Mouse (Mus musculus) kidney, embryonic 15.5 days (tissue): ENCODE results near the gene Coq8b. TPM values are rescaled to one million over a fixed set of nuclear protein-coding genes. Genes with fewer than 3 reads are reported as not detected.

Source experiments
- ATAC-seq: fragments of 200-750 bp; cut with Nextera tagmentation; replicated peaks from 2 replicates; pipeline ENCODE4 v1.8.0; 2017; ENCODE audit warnings: moderate TSS enrichment; ENCODE audit not compliant: low FRiP score
- H3K27ac ChIP-seq: fragments of 300-500 bp; sonication (generic); 2 replicates; pipeline ENCODE4 v1.5.1; 2015; ENCODE audit warnings: mild to moderate bottlenecking, inconsistent platforms
- H3K27me3 ChIP-seq: fragments of 300-500 bp; sonication (generic); 2 replicates; pipeline ENCODE4 v1.6.1; 2015; ENCODE audit warnings: inconsistent platforms
- H3K36me3 ChIP-seq: fragments of 300-500 bp; sonication (generic); 2 replicates; pipeline ENCODE4 v1.6.1; 2015; ENCODE audit warnings: inconsistent platforms
- H3K4me1 ChIP-seq: fragments of 300-500 bp; sonication (generic); 2 replicates; pipeline ENCODE4 v1.6.1; 2015; ENCODE audit warnings: inconsistent platforms
- H3K4me2 ChIP-seq: fragments of 300-500 bp; sonication (generic); 2 replicates; pipeline ENCODE4 v1.6.1; 2015; ENCODE audit warnings: moderate library complexity, mild to moderate bottlenecking, inconsistent platforms
- H3K4me3 ChIP-seq: fragments of 300-500 bp; sonication (generic); replicated peaks from 2 replicates; pipeline ENCODE4 v1.5.1; 2015; ENCODE audit warnings: mild to moderate bottlenecking, inconsistent platforms
- H3K9ac ChIP-seq: fragments of 300-500 bp; sonication (generic); 2 replicates; pipeline ENCODE4 v1.6.1; 2015; ENCODE audit warnings: mild to moderate bottlenecking, inconsistent platforms
- H3K9me3 ChIP-seq: fragments of 300-500 bp; sonication (generic); replicated peaks from 2 replicates; pipeline ENCODE4 v1.6.1; 2016; ENCODE audit warnings: inconsistent platforms
- WGBS: fragments of 180-500 bp; shearing (Covaris S2); methylation state at CpG from one replicate; pipeline ENCODE4 v1.1.7; 2015; ENCODE audit warnings: mixed read lengths; 5-methylcytosine and 5-hydroxymethylcytosine counted together
- polyA plus RNA-seq: library from polyadenylated mRNA; unstranded; fragments of >200 nt; fragmentation: Nextera tagmentation; extraction: Ambion mirVana; gene quantifications from 2 replicates; pipeline ENCODE4 v1.2.1, GENCODE M21; 2015

Coq8b gene
- 20.9 and 23.1 TPM in 2 replicates for polyA plus RNA-seq

DNA sequence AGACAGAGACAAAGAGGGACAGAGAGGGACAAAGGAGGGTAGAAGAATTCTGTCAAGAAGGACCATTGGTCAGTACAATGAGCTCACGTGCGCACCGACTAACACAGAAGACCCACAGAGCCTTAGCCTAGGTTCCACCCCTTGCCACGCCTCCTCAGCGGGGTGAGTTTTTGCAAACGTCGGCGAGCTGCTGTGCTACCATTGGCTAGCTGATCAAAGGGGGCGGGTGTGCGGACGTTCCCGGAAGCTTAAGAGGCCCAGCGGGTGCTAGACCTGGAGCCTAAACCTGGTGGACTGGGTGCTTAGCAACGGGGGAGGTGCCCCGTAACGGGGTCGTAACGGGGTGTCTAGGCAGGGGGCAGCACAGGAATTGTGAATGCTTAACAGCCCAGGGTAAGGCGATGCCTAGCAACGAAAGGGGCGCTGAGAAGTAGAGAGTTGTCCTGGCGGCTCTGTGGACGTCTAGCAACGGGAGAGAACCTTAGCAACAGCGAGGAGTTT is at the start of gene Coq8b:
TSS of gene Coq8b (plus strand) at position 243 of the 501 bp plus-strand sequence.
- Histone ChIP-seq H3K36me3 (no peaks in the 10 kb centered on the region; the same call in 1 of the 2 replicates), H3K4me2 (peak within 1 kb of the TSS; percentile 74), H3K4me1 (peaks cover 22% of the 10 kb centered on the region), H3K9me3 (no peaks in the 10 kb centered on the region), H3K27me3 (no peaks in the 10 kb centered on the region), H3K9ac (peak within 1 kb of the TSS; percentile 63), H3K4me3 (peak within 1 kb of the TSS; percentile 66), H3K27ac (peak within 1 kb of the TSS; percentile 85)
- under 1% methylated on average over 25 of the region's 25 CpGs for WGBS
- ATAC-seq: peak; percentile 94

DNA sequence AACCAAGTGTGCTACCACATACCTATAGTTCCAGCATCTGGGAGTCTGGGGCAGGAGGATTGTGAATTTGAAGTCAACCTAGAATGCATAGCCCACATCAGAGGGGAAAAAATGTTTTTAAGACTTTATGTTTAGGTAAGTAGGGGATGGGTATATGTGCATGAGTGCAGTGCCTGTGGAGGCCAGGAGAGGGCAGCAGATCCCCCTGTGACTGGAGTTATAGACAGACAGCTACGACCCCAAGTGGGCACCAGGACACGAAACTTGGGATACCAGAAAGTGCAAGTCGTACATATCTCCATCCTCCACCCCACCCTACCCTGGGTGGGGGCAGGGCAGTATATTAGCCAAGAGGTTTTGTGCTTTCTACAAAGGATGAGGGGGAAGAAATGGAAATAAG is 47.9 kb upstream of the Coq8b start:
- Histone ChIP-seq H3K4me3 (no peak overlapping the region), H3K27me3 (no peaks in the 10 kb centered on the region), H3K4me2 (no peak overlapping the region), H3K36me3 (peaks cover 68% of the 10 kb centered on the region), H3K9me3 (no peaks in the 10 kb centered on the region), H3K9ac (no peak overlapping the region), H3K4me1 (peaks cover 11% of the 10 kb centered on the region), H3K27ac (no peak overlapping the region)
- WGBS: 68% methylated on average over 3 of the region's 3 CpGs
- no peak for ATAC-seq

DNA sequence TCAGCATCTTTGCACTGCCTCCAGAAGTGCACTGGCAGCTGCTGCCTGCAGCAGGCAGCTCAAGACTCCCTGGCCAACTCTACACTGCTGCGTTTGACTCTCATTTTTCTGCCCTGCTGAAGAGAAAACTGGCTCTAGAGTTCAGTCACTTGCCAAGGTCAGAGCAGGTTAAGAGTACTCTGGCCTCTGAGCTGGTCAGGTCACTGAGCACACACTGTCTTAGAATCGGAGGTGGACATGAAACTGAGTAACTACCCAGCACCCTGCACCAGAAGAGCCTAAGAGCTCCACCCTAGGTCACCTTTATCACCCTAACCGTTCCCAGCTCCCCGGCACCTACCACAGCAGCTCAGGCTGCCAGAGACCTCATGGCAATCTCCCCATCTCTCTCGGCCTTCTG is 46.8 kb upstream of the Coq8b start:
- H3K9me3 ChIP-seq: no peaks in the 10 kb centered on the region
- no peak overlapping the region for H3K4me2 ChIP-seq
- no peak for ATAC-seq
- peaks cover 78% of the 10 kb centered on the region for H3K36me3 ChIP-seq
- WGBS: 91% methylated on average over 5 of the region's 5 CpGs
- no peaks in the 10 kb centered on the region for H3K27me3 ChIP-seq
- H3K27ac ChIP-seq: no peak overlapping the region
- H3K4me1 ChIP-seq: peaks cover under 1% of the 10 kb centered on the region; the same call in 1 of the 2 replicates
- no peak overlapping the region for H3K4me3 ChIP-seq
- H3K9ac ChIP-seq: no peak overlapping the region

DNA sequence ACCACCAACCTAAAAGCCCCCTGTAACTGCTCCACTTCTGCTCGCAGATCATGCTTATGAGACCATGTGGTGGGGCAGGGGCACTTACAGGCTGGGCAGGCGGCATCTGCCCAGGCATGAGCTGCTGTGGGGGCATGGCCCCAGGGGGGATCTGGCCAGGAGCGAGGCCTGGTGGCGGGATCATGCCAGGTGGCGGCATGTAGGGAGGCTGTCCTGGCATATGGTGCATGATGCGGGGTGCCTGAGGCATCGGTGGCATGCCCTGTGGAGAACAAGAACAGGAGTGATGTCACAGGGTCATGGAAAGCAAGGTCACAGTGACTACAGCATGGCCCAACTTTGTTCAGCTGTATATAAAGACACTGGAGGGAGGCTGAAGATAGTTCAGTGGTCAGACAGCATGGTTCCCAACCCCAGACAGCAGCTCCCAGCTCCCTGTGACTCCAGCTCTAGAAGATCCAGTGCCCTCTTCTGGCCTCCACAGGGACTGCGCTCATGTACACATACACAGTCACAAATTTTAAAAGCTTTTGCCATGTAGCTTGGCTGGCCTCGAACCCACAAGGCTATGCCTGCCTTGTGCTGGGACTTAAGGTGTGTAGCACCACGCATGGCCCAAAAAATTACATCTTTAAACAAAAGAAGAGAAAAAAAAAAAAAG is 43.4 kb upstream of the Coq8b start:
- WGBS: 96% methylated on average over 10 of the region's 10 CpGs
- no peak overlapping the region for H3K27ac ChIP-seq
- H3K9ac ChIP-seq: no peak overlapping the region
- peaks cover 10% of the 10 kb centered on the region for H3K4me1 ChIP-seq
- ATAC-seq: no peak
- no peak overlapping the region for H3K4me3 ChIP-seq
- peaks cover 97% of the 10 kb centered on the region for H3K36me3 ChIP-seq
- no peak overlapping the region for H3K4me2 ChIP-seq
- H3K9me3 ChIP-seq: no peaks in the 10 kb centered on the region
- no peaks in the 10 kb centered on the region for H3K27me3 ChIP-seq

DNA sequence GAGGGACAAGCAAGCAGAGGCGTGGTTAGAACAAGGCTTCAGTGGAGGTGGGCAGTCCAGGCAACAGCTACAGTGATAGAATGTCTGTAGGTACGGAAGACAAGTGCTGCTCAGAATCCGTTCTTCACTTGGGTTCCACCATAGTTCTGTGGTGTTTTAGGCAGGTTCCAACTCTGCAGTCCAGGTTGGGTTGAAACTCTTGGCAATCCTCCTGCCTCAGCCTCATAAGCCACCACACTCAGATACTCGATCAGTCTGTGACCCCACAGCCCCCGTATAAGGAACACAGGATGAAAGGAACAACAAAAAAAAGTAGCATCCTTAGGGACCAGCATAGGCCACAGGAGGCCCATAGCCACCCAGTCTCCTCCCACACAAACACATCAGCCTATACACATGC is 40.4 kb upstream of the Coq8b start:
- ATAC-seq: no peak
- Histone ChIP-seq H3K4me2 (no peak overlapping the region), H3K4me3 (no peak overlapping the region), H3K9ac (no peak overlapping the region), H3K9me3 (no peaks in the 10 kb centered on the region), H3K27ac (no peak overlapping the region), H3K27me3 (no peaks in the 10 kb centered on the region), H3K4me1 (peaks cover 27% of the 10 kb centered on the region), H3K36me3 (peaks cover 69% of the 10 kb centered on the region)
- 91% methylated on average over 5 of the region's 5 CpGs for WGBS

DNA sequence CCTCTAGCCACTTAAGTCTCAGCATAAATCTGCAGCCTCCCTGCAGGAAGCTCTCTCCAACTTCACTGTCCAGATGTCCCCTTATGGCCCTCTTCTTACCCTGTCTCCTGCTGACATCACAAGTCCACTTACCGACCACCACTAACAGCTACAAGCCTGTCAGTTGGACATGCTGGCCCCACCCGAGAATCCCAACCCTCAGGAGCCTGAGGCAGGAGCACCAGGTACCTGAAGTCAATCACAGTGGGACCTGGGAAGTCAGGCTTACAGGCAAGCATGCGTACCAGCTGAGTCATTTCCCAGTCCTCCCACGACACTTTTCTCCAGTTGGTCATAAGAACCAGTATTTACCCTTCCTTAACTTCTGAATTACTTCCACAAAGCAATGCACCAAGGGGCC is 39.1 kb upstream of the Coq8b start:
- H3K4me3 ChIP-seq: no peak overlapping the region
- no peak overlapping the region for H3K9ac ChIP-seq
- no peaks in the 10 kb centered on the region for H3K9me3 ChIP-seq
- no peaks in the 10 kb centered on the region for H3K27me3 ChIP-seq
- H3K4me1 ChIP-seq: peaks cover 28% of the 10 kb centered on the region
- WGBS: 78% methylated on average over 4 of the region's 4 CpGs
- ATAC-seq: no peak
- H3K36me3 ChIP-seq: peaks cover 68% of the 10 kb centered on the region
- H3K27ac ChIP-seq: no peak overlapping the region
- peak overlapping the region; percentile 4; the same call in 1 of the 2 replicates for H3K4me2 ChIP-seq

DNA sequence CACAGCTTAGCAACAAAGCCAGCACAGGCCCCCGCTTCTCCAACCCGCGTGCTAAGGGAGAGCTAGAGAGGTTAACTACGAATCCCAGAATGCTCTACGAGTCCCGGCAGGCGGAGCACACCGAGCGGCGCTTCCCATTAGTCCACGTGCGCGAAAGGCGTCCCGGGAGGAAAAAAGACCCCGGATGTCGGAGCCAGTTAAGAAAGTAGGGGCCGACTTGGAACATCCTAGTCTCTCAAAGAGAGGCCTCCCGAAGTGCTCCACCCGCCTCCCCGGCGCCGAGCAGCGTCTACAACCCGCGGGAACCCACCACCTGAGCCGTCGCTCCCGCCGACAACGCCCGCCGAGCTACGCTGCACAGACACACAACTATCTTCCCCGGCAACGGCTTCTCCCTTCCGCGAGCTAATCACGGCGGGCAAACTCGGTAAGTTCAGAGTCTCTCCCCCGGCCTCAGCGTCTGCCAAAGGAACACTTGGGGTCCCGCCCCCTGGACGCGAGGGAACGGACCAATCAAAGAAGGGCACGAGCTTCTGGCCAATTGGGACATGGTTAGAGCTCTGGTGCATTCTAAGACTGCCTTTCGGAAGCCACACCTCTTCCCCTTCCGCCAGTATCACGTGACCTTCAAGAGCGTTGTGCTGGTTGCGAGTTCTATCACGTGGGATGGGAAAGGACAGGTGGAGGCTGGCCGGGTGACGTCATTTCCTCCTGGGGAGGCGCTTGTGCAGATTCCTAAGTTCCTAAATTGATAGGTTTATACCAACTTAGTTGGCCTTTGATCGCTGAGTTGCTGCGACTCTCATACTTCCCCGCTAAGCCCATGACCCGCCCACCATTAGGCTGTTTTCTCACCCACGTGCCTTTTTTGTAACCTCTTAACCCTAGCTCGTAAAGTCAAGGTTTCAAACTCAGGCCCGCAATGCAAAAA is 36.9 kb upstream of the Coq8b start, which contains the start of the genes BC024978 and Snrpa:
TSS of gene BC024978 (plus strand) at position 101 of the 931 bp plus-strand sequence.
TSS of gene Snrpa (minus strand) at position 591 of the 931 bp plus-strand sequence.
- peak; percentile 99 for ATAC-seq
- H3K27me3 ChIP-seq: no peaks in the 10 kb centered on the region
- H3K4me3 ChIP-seq: peak within 1 kb of the TSS; percentile 68
- no peaks in the 10 kb centered on the region for H3K9me3 ChIP-seq
- H3K4me1 ChIP-seq: peaks cover 28% of the 10 kb centered on the region
- H3K36me3 ChIP-seq: peaks cover 55% of the 10 kb centered on the region
- H3K9ac ChIP-seq: peak within 1 kb of the TSS; percentile 81
- H3K27ac ChIP-seq: peak within 1 kb of the TSS; percentile 98
- WGBS: under 1% methylated on average over 64 of the region's 64 CpGs
- H3K4me2 ChIP-seq: peak within 1 kb of the TSS; percentile 73

DNA sequence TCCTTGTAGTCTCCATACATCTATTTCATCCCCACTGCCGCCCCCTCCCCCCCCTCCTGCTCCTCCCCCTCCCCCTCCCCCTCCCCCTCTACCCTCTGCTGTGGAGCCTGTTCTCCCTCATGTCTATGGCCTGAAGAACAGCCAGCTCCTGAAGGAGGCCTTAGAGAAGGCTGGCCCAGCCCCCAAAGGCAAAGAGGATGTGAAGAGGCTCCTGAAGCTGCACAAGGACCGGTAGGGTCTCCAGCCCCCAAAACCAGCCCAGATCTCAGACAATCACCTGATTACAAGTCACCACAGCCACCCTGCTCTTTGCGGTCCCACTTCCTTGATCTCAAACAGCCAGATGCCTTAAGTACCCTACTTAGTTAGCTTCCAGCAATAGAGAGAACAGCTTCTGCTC is 35.7 kb upstream of the Coq8b start:
- Histone ChIP-seq H3K9ac (no peak overlapping the region), H3K36me3 (peaks cover 52% of the 10 kb centered on the region), H3K4me3 (no peak overlapping the region), H3K4me2 (peak overlapping the region; percentile 73; the same call in 1 of the 2 replicates), H3K4me1 (peaks cover 28% of the 10 kb centered on the region), H3K27me3 (no peaks in the 10 kb centered on the region), H3K27ac (0 out of 2 replicates have a peak overlapping the region, but pooled peaks have one; percentile 98), H3K9me3 (no peaks in the 10 kb centered on the region)
- no peak for ATAC-seq
- WGBS: 89% methylated on average over 3 of the region's 3 CpGs

DNA sequence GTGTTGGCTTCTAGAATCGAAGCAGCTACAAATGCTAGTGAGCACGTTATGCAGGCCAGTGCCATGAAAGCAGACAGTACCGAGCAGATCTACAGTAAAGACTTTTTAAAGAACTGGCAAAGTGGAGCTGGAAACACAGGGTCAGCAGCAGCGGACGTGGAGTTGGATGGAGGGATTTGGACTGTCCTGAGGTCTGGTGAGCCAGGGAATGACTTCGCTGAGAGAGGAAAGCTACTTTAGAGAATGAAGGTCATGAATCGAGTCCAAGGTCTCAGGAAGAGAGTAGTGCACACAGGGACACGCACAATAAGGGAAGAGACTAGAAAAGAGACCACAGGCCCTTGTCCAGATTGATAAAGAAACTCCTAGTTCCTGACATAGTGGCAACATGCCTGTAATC is 35.2 kb upstream of the Coq8b start:
- no peak overlapping the region for H3K27ac ChIP-seq
- no peaks in the 10 kb centered on the region for H3K9me3 ChIP-seq
- H3K27me3 ChIP-seq: no peaks in the 10 kb centered on the region
- no peak overlapping the region for H3K4me3 ChIP-seq
- no peak for ATAC-seq
- H3K4me1 ChIP-seq: peaks cover 28% of the 10 kb centered on the region
- peaks cover 52% of the 10 kb centered on the region for H3K36me3 ChIP-seq
- no peak overlapping the region for H3K9ac ChIP-seq
- no peak overlapping the region for H3K4me2 ChIP-seq
- WGBS: 90% methylated on average over 8 of the region's 8 CpGs

DNA sequence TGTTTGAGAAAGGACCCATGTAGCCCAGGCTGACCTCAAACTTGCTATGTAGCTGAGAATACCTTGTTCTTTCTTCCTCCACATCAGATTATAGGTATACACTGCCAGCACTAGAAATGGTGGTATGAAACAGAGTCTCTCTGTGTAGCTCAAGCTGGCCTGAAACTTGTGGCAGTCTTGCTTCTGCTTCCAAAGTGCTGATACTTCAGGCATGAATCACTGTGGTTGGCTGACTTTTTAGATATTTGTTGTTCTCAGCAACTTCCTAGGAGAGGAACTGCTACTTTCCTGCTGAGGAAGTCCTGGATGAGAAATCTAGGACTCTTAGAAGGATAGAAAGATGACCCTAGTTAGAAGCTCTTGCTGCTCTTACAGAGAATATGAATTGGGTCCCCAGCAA is 34.5 kb upstream of the Coq8b start:
- H3K27me3 ChIP-seq: no peaks in the 10 kb centered on the region
- peaks cover 52% of the 10 kb centered on the region for H3K36me3 ChIP-seq
- H3K4me3 ChIP-seq: no peak overlapping the region
- peaks cover 25% of the 10 kb centered on the region for H3K4me1 ChIP-seq
- H3K4me2 ChIP-seq: no peak overlapping the region
- ATAC-seq: no peak
- H3K9ac ChIP-seq: no peak overlapping the region
- no peak overlapping the region for H3K27ac ChIP-seq
- H3K9me3 ChIP-seq: no peaks in the 10 kb centered on the region

DNA sequence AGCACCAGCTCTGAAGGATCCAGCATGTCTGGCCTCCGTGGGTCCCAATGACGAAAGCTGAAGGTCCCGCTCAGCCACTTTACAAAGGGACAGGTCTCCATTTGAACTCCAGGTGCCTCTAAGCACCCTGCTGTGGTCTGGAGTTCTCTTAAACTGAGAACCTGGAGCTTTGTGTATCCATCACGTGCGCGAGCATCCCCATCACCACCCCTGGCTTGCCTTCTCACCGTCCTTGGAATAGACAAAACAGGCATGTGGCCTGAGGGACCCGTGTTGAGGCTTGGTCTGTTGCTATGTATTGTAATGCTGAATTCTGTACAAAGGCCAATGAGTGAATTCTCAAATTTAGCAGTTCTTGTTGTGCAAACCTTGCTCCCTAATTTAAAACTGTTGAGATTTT is 34.0 kb upstream of the Coq8b start:
- Histone ChIP-seq H3K9me3 (no peaks in the 10 kb centered on the region), H3K27me3 (no peaks in the 10 kb centered on the region), H3K4me3 (no peak overlapping the region), H3K4me2 (no peak overlapping the region), H3K4me1 (peaks cover 22% of the 10 kb centered on the region), H3K9ac (no peak overlapping the region), H3K27ac (no peak overlapping the region), H3K36me3 (peaks cover 52% of the 10 kb centered on the region)
- ATAC-seq: no peak
- 96% methylated on average over 8 of the region's 8 CpGs for WGBS
